Comparison of ENCODE assay signal across 21 mouse cellular contexts in the genomic region with DNA sequence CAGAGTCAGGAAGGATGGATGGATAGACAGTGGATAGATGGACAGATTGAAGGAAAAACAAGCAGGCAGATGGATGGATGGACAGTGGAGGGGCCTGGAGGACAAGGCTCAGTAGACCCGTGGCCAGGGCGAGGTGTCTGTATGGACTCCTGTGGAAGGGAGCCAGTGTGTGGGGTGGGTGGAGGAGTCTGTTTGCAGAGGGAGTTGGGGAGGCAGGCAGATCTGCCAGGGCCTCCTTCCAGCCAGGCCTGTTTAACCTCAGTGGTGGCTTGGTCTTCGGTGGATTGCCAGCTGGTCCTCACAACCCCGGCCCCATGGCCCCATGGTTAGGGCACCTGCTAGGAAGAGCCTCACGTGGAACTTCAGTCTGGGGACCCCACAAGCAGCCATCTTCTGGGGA. TPM values are rescaled to one million over a fixed set of nuclear protein-coding genes. Genes with fewer than 3 reads are reported as not detected.
DNase-seq lines count a peak whose midpoint lies in the region; ATAC-seq and TF ChIP-seq lines count a peak whose summit lies in the region.
"Had no signal": no experiment of that assay in that cellular context is flagged by ENCODE, and none has a peak within 500 bp of the region (broad histone marks: within the 10 kb centered on the region; RNA-seq: fewer than 3 reads in every experiment).

No protein-coding gene starts in this region.

- H3K79me2 ChIP-seq in heart, adult 2 months (replicated peaks; ENCODE audit: control insufficient read depth, insufficient read depth, low read length), result no peaks in the 10 kb centered on the region

- intact Hi-C loops in heart, adult 2 months (cut with DNase I), result no loop called here

- no peak for TF ChIP-seq CTCF in heart, adult 2 months (IDR thresholded peaks at IDR 0.05)

- peaks cover 23% of the 10 kb centered on the region for H3K36me3 ChIP-seq in heart, embryonic 13.5 days
- no peaks in the 10 kb centered on the region for H3K36me3 ChIP-seq in heart, adult 2 months (ENCODE audit: control insufficient read depth, insufficient read depth, low read length)
- 0 out of 2 replicates have a peak, but pooled peaks cover 2% of the 10 kb centered on the region for H3K36me3 ChIP-seq in midbrain, embryonic 14.5 days (ENCODE audit: control insufficient read depth, insufficient read depth, low read length)
- H3K36me3 ChIP-seq in midbrain, embryonic 10.5 days, result peaks cover 30% of the 10 kb centered on the region
- H3K36me3 ChIP-seq: hindbrain, embryonic 15.5 days; liver, embryonic 12.5 days had no signal

- H3K9me3 ChIP-seq in heart, embryonic 13.5 days, result no peaks in the 10 kb centered on the region
- H3K9me3 ChIP-seq in midbrain, embryonic 14.5 days (ENCODE audit: control insufficient read depth, low read length), result no peaks in the 10 kb centered on the region
- no peaks in the 10 kb centered on the region for H3K9me3 ChIP-seq in midbrain, embryonic 10.5 days (replicated peaks)
- H3K9me3 ChIP-seq: embryonic facial prominence, embryonic 12.5 days; hindbrain, embryonic 15.5 days; liver, embryonic 12.5 days had no signal

- no peak for ATAC-seq in heart, embryonic 13.5 days (ENCODE audit: extremely low read depth, insufficient number of reproducible peaks, low FRiP score, low TSS enrichment)
- ATAC-seq in midbrain, embryonic 14.5 days (ENCODE audit: low FRiP score, low TSS enrichment), result no peak
- ATAC-seq: liver, embryonic 12.5 days; midbrain, embryonic 16.5 days had no signal

- H3K27me3 ChIP-seq in heart, embryonic 13.5 days (replicated peaks), result peaks cover 36% of the 10 kb centered on the region
- peaks cover 7% of the 10 kb centered on the region for H3K27me3 ChIP-seq in heart, adult 2 months (ENCODE audit: control insufficient read depth, insufficient read depth, low read length)
- H3K27me3 ChIP-seq in midbrain, embryonic 14.5 days (ENCODE audit: control insufficient read depth, insufficient read depth, low read length), result peaks cover 17% of the 10 kb centered on the region
- peaks cover 42% of the 10 kb centered on the region for H3K27me3 ChIP-seq in midbrain, embryonic 10.5 days (ENCODE audit: low read depth, poor library complexity, severe bottlenecking)

- H3K4me3 ChIP-seq in heart, embryonic 13.5 days, result no peak overlapping the region
- H3K4me3 ChIP-seq in heart, adult 2 months, result no peak overlapping the region
- H3K4me3 ChIP-seq in midbrain, embryonic 14.5 days (replicated peaks; ENCODE audit: low read depth, low read length), result no peak overlapping the region
- H3K4me3 ChIP-seq in midbrain, embryonic 10.5 days, result no peak overlapping the region
- H3K4me3 ChIP-seq: embryonic facial prominence, embryonic 12.5 days; hindbrain, embryonic 15.5 days; left cerebral cortex, adult 2 months; liver, embryonic 12.5 days had no signal

- peaks cover 52% of the 10 kb centered on the region for H3K4me1 ChIP-seq in heart, embryonic 13.5 days
- H3K4me1 ChIP-seq in heart, adult 2 months (ENCODE audit: control insufficient read depth, insufficient read depth, low read length), result no peaks in the 10 kb centered on the region; the same call in 1 of the 2 replicates
- H3K4me1 ChIP-seq in midbrain, embryonic 14.5 days (ENCODE audit: control insufficient read depth, insufficient read depth, low read length), result peaks cover 23% of the 10 kb centered on the region
- H3K4me1 ChIP-seq in midbrain, embryonic 10.5 days, result peaks cover 44% of the 10 kb centered on the region

- TF ChIP-seq POLR2A in heart, adult 2 months (IDR thresholded peaks at IDR 0.05; ENCODE audit: insufficient read depth, low read depth, low read length), result no peak

- WGBS in heart, embryonic 13.5 days, result 71% methylated on average over 5 of the region's 5 CpGs
- WGBS in heart, adult 2 months, result 53% methylated on average over 5 of the region's 5 CpGs
- 76% methylated on average over 5 of the region's 5 CpGs for WGBS in midbrain, embryonic 14.5 days
- 92% methylated on average over 5 of the region's 5 CpGs for WGBS in midbrain, embryonic 10.5 days

- DNase-seq in cerebellum, postnatal 10 days, result peak; percentile 52 to 60
- DNase-seq in cerebellum, postnatal 25 days, result no peak
- DNase-seq in heart, adult 2 months, result no peak
- no peak for DNase-seq in midbrain, embryonic 14.5 days
- DNase-seq in midbrain, embryonic 10.5 days (ENCODE audit: low spot score), result no peak
- no peak for DNase-seq in gastrocnemius, adult 18-20 months (ENCODE audit: low spot score)
- no peak for DNase-seq in gastrocnemius, postnatal 10 days
- DNase-seq: adrenal gland, postnatal 14 days; cerebellum, adult 2 months; kidney, adult 8-10 months; lung, adult 18-20 months; lung, postnatal 4 days had no signal

- TF ChIP-seq EP300 in heart, adult 2 months (IDR thresholded peaks at IDR 0.05; ENCODE audit: insufficient read depth, low read depth, low read length), result no peak

- H3K9ac ChIP-seq in heart, embryonic 13.5 days, result peak overlapping the region; percentile 33
- H3K9ac ChIP-seq in heart, adult 2 months (ENCODE audit: low read depth, low read length), result no peak overlapping the region
- no peak overlapping the region for H3K9ac ChIP-seq in midbrain, embryonic 14.5 days (replicated peaks; ENCODE audit: low read length)
- H3K9ac ChIP-seq: embryonic facial prominence, embryonic 12.5 days; hindbrain, embryonic 15.5 days; liver, embryonic 12.5 days had no signal

- 0 out of 2 replicates have a peak overlapping the region, but pooled peaks have one; percentile 36 for H3K27ac ChIP-seq in heart, embryonic 13.5 days (replicated peaks)
- H3K27ac ChIP-seq in heart, adult 2 months, result no peak overlapping the region
- 0 out of 2 replicates have a peak overlapping the region, but pooled peaks have one; percentile 13 for H3K27ac ChIP-seq in midbrain, embryonic 14.5 days (replicated peaks; ENCODE audit: low read depth, low read length)
- no peak overlapping the region for H3K27ac ChIP-seq in midbrain, embryonic 10.5 days (replicated peaks)
- H3K27ac ChIP-seq: embryonic facial prominence, embryonic 12.5 days; hindbrain, embryonic 15.5 days; left cerebral cortex, adult 2 months; liver, embryonic 12.5 days had no signal

- H3K4me2 ChIP-seq in heart, embryonic 13.5 days, result no peak overlapping the region
- no peak overlapping the region for H3K4me2 ChIP-seq in midbrain, embryonic 14.5 days (ENCODE audit: low read length)
- H3K4me2 ChIP-seq: heart, embryonic 11.5 days; hindbrain, embryonic 15.5 days; liver, embryonic 12.5 days had no signal

RNA-seq across cellular contexts. Expression of a gene that starts 3.9 kb away (rescaled TPM):
- 1.1 and 1.6 TPM in 2 replicates for polyA plus RNA-seq in heart, embryonic 13.5 days (2015; fragmentation: Nextera tagmentation; extraction: Ambion mirVana)
- total RNA-seq in heart, adult 2 months (2021), result under 1 TPM; 0.13 to 0.39 TPM
- polyA plus RNA-seq in heart, adult 2 months (2012; rRNA removed), result 0.78 and 0.85 TPM in 2 replicates
- 5.7 and 5.9 TPM in 2 replicates for polyA plus RNA-seq in midbrain, embryonic 14.5 days (2014; fragmentation: Nextera tagmentation; extraction: Ambion mirVana)
- polyA plus RNA-seq in midbrain, embryonic 10.5 days (2016; fragmentation: Nextera tagmentation; extraction: Ambion mirVana), result 6.8 TPM in 2 replicates
- total RNA-seq in gastrocnemius, adult 18-20 months (2021), result not detected
- 1 to 10 TPM; 1.6 to 2.3 TPM for total RNA-seq in gastrocnemius, postnatal 10 days (2021)
- total RNA-seq: megakaryocyte-erythroid progenitor cell, adult 5-6 weeks; neutrophil, adult 5-6 weeks had no signal

Comparison
In these comparisons a context has a peak if more than half of its experiments do, and no peak if none do; other contexts are left out.
1. DNase-seq: peak in cerebellum, postnatal 10 days (2 of 2); none in cerebellum, postnatal 25 days (0 of 2), heart, adult 2 months (0 of 2), midbrain, embryonic 14.5 days (single experiment), midbrain, embryonic 10.5 days (single experiment), gastrocnemius, adult 18-20 months (single experiment) and gastrocnemius, postnatal 10 days (single experiment).
2. H3K27ac ChIP-seq: peak in heart, embryonic 13.5 days (single experiment) and midbrain, embryonic 14.5 days (single experiment); none in heart, adult 2 months (single experiment) and midbrain, embryonic 10.5 days (single experiment).